Mouse (Mus musculus) large intestine, adult 2 months (tissue): Measurements from ENCODE around the gene Setd4. TPM values are rescaled to one million over a fixed set of nuclear protein-coding genes. Genes with fewer than 3 reads are reported as not detected.

ENCODE experiments used
- DNase-seq: peaks from one replicate; pipeline ENCODE4 v3.0.0-alpha.2; 2012; ENCODE audit warnings: low read depth, low spot score
- WGBS: fragments of 180-500 bp; shearing (Covaris S2); methylation state at CpG from one replicate; pipeline ENCODE4 v1.1.7; 2018; 5-methylcytosine and 5-hydroxymethylcytosine counted together
- polyA plus RNA-seq: library from polyadenylated mRNA; depleted of rRNA; stranded (reverse); fragments of >200 nt; gene quantifications from 2 replicates; pipeline ENCODE4 v1.2.3, GENCODE M21; 2012; rRNA removed

Gene Setd4
- polyA plus RNA-seq, 1 experiment: 4.4 TPM

DNA sequence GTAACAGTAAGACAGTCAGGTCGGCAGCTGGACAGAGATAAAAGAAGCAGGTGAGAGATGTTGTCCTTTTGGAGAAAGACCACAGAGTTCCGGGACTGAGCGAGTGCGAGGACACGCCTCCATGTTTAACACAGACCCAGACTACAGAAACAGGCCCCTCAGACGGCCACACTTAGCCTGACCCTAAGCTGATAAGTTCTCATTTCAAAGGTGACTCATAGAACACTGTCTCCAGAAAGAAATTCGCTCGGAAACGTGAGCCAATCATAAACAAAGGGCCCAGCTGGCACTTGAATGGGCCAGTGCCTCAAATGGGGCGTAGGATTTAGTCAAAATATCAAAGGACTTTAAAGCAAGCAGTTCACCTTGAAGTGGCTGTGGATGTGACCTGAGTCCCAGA, 54.6 kb downstream of the Setd4 start:
- WGBS: 25% methylated on average over 10 of the region's 10 CpGs
- no peak for DNase-seq

DNA sequence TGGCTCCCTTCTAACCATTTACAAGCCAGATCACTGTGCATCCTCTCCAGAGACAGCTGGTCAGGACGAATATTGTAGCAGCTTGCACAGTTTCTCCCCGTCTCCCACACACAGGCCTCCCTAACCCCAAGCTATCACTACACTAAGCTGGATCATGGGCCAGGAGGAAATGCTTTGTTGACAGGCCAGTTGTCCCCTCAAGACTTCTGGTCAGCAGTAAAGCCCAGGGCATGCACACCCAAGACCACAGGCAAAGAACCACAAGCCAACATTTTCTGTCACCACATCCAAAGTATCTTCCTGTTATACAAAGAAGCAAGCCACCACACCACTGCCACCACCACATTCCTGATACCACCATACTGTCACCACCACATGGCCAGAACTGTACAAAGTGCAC, 55.8 kb downstream of the Setd4 start:
- WGBS: 75% methylated on average over 2 of the region's 2 CpGs
- no peak for DNase-seq

DNA sequence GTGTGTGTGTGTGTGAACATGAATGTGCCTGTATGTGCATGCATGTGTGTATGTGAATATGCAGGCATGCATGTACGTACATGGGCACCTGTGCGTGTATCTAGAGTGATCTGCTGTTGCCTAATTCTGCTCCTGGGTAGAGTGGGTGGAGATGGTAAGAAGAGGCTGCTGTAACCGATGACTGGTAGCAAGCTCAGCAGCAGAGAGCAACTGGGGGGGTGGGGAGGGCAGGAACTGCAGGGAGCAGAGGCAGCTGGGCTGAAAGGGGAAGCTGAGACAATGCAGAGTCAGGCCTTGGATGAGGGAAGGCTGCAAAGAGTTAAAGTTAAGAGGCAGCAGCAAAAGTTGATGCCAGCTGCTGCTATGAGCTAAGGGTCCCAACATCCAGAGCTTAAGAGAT, 56.7 kb downstream of the Setd4 start:
- WGBS: 73% methylated on average over 3 of the region's 3 CpGs
- no peak for DNase-seq

DNA sequence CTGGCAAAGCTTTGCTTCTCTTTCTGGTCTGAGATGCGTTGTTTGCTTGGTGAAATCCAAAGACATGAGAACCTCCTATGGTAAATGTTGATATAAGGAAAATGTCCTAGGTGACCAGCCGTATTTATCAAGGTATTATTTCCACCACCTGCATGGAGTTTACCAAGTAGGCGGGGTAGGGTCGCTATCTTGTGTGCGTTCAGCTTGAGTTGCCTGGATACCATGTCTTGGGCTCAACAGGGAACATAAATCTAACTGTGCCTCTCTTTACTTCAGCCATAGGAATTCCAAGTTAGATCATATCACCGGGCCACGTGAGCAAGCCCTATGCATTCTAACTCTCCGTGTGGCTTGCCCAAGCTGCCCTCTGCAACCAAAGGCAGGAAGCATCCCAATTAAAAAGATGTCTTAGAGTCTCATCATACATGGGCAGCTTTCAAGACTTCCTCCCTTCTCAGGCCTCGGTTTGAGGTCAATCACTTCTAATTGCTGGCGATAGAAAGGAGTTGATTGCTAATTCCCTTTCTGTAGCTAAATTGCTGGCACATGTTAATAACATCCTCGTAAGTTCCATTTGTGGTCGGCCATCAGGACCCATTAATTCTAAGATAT, 57.4 kb downstream of the Setd4 start:
- DNase-seq: no peak
- WGBS: 36% methylated on average over 12 of the region's 12 CpGs

DNA sequence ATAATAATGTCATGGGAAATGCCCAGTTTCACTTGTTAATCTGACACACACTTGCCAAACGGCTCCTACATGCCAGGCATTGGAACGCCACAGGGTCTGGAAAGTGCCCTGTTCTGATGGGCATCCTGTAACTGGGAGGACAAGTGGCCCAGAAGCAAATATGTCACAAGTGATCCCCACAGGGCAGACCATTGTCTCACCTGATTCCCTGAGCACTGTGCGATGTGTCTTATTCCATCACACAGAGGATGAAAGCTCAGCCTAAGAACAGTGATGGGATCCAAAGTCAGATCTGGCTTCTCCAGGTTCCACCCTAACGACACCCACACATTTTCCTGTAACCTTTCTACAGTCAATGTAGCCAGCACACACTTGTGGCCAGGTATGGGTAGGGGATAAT, 58.9 kb downstream of the Setd4 start:
- no peak for DNase-seq
- WGBS: 88% methylated on average over 4 of the region's 4 CpGs

DNA sequence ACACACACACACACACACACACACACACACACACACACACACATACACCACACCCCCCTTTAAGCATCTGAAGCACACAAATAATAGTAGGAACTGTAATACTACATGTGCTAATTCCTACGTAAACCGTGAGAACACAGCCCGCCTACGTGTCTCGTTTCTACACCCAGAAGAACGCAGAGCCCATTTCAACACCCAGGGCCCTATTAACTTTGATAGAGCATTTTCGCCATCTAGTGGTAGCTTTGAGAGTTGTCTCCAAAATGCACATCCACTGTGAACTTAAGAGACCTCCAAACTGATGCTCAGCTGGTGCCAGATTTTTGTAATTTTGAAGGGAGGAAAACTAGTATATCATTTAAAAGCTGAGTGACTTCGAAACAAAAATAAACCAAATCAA, 60.2 kb downstream of the Setd4 start:
- DNase-seq: peak; percentile 35
- 0% methylated on average over 8 of the region's 8 CpGs for WGBS

DNA sequence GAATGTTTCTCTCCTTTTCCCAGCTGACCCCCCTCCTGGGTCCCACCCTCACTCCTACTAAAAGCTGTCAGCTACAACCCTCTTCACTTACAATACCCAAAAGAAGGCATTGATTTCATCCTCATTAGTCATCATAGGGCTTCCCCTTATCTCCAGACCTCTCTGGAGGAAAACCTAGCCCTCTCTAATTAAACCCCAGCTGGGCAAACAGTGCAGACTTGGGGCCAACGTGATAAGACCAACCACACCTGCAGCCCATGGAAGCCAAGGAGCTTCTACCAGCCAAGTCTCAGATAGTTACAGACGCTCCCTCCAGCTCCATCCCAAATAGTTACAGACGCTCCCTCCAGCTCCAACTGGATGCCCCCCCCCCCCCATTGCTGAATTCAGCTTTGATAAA, 64.0 kb downstream of the Setd4 start:
- no peak for DNase-seq
- WGBS: 42% methylated on average over 3 of the region's 3 CpGs

DNA sequence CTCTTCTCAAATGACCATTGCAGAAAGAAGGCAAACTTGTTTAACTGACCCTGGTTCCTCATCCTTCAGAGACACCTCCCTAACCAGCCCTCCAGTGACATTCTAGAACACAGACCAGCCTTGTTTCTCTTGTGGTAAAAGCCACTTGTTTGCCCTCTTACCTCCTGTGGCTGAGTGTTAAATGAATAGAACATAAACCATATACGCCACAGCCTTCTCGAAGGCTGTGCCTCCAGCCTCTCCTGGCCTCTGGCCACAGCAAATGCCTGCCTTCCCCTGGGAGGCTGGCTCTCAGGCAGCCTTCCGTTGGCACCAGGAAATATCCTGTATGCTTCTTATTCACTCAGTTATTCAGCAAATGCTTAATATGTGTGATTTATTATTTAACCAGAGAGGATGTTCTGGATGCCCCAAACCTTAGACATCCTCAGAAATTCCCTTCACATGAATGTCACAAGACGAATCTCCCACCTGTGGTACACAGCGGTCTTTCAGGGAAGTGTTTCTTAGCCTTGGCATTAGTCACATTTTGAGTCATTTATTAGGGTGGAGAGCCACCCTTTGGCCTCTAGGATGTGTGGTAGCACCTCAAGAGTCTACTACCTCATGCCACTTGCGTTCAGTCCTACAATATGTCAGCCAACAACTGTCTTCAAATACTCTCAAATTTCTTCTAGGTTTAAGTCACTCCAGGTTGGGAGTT, 68.6 kb downstream of the Setd4 start:
- no peak for DNase-seq
- 56% methylated on average over 6 of the region's 6 CpGs for WGBS

Other genes starting within 250 kb of the Setd4 start
- 82.4 and 167 TPM in 2 replicates for gene Cbr1, start 1.8 kb upstream of the Setd4 start, polyA plus RNA-seq
- gene Gm5678, start 24.0 kb upstream of the Setd4 start, polyA plus RNA-seq: not detected in 2 replicates
- gene Cbr3, start 79.2 kb upstream of the Setd4 start, polyA plus RNA-seq: 2.4 and 2.9 TPM in 2 replicates
- gene Dop1b, start 107.8 kb upstream of the Setd4 start, polyA plus RNA-seq: 38.7 and 61.3 TPM in 2 replicates
- gene Morc3, start 228.1 kb upstream of the Setd4 start, polyA plus RNA-seq: 6.1 and 8.8 TPM in 2 replicates